Mouse (Mus musculus) ovary, postnatal 36 days (tissue): ENCODE measurements at regions not wholly inside any gene's neighbourhood (a gene's known extent, or its start where the extent isn't known, plus 50 kb on each side); places are given as distances from the start of the nearest gene placed in this dataset.

Source experiments
- DNase-seq: peaks from one replicate; pipeline ENCODE4 v3.0.0; 2022; ENCODE audit warnings: low spot score, mixed read lengths

- DNase-seq = no peak
Observed at GRCm38 (mm10) chr9:63087195-63087594, 61.6 kb downstream of the Skor1 start.

GRCm38 (mm10) chr9:63086671-63087070 is 62.1 kb downstream of the Skor1 start:
- DNase-seq = no peak

- DNase-seq = no peak
Observed at GRCm38 (mm10) chr9:63082830-63083229, 65.9 kb downstream of the Skor1 start.

GRCm38 (mm10) chr9:63082311-63082710 is 66.5 kb downstream of the Skor1 start:
- no peak for DNase-seq

GRCm38 (mm10) chr9:63080406-63080805 is 68.4 kb downstream of the Skor1 start:
- DNase-seq = no peak

GRCm38 (mm10) chr9:63075252-63075651 is 73.5 kb downstream of the Skor1 start:
- no peak for DNase-seq

DNA sequence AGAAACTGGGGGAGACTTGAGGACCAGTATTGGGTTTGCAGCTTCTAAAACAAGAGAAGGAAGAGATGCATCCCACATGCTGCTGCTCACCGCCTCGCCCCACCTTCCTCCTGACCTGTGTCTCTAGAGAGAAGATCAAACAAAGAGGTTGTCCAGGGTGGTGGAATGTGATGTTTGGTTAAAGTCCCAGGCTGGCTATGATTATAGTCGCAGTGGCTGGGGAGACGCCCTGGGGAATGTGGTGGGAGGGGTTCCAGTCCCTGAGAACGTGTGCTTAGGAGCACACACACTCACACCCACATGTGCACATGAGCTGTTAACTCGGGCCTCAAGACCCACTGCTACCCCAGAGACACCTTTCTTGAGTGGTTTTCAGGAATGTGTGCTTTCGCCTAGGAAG is 74.0 kb downstream of the Skor1 start:
- no peak for DNase-seq

GRCm38 (mm10) chr9:63074023-63074750 is 74.6 kb downstream of the Skor1 start:
- DNase-seq = no peak

GRCm38 (mm10) chr9:63071032-63071431 is 77.7 kb downstream of the Skor1 start:
- no peak for DNase-seq

GRCm38 (mm10) chr9:63069919-63070318 is 78.8 kb downstream of the Skor1 start:
- DNase-seq = no peak

DNA sequence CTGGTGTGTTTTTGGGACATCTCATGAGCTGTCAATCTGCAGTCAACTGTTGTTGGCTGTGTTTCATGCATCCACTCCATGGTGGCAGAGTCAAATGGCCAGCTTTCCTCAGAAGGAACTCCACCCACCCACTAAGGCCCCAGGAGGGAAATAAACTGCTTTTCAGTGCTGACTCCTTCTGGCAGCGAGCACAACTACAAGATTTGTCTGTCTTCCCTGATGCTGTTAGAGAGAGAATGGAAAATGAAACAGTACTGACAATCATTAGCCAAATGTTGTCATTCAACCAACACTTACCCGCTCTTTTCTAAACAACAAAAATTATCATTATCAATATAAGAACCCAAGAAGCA is 79.3 kb upstream of the Pias1 start:
- DNase-seq = no peak

GRCm38 (mm10) chr9:63066384-63067053 is 78.8 kb upstream of the Pias1 start:
- no peak for DNase-seq

DNA sequence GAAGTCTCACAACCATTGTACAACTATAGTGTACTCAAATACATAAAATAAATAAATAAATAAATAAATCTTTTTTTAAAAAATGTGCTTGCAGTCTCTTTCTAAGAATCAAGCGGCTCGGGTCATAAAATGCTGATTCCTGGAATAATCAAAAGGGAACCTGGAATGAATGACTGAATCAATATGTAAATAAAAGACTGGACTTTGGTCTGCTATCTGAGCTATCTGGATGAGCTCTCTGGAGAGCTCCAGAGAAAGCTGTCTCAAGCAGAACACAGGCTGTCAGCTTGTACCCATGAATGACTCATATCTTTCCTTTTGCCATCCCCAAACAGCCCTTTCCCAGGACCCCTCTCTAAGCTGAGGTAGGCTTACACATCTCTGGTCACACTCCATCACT is 75.8 kb upstream of the Pias1 start:
- no peak for DNase-seq

GRCm38 (mm10) chr9:63060740-63061139 is 73.0 kb upstream of the Pias1 start:
- DNase-seq = no peak

- peak; percentile 59 for DNase-seq
Observed at GRCm38 (mm10) chr9:63059234-63059842, 71.6 kb upstream of the Pias1 start.

GRCm38 (mm10) chr9:63058506-63059233 is 70.9 kb upstream of the Pias1 start:
- DNase-seq = no peak

GRCm38 (mm10) chr9:63056695-63057349 is 69.1 kb upstream of the Pias1 start:
- DNase-seq = no peak

GRCm38 (mm10) chr9:63052181-63052580 is 64.5 kb upstream of the Pias1 start:
- DNase-seq = no peak

- DNase-seq = no peak
Observed at GRCm38 (mm10) chr9:63051631-63052030, 63.9 kb upstream of the Pias1 start.

DNA sequence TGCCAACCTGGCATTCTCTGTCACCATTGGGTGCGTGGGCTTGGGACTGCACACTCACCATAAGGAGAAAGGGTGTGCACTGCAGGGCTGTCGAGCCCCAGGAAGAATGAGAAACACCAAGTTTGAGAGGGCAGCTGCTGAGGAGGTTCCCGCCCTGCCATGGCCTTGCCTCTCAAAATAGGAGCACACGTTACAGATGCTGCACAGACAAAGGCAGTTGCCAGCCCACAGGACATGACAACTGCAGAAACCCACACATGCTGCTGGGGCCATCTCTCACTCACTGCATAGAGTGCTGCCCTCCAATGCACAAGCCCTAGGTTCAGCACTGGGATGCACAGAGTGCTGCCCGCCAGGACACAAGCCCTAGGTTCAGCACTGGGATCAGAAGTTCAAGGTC is 61.6 kb upstream of the Pias1 start:
- DNase-seq = no peak

GRCm38 (mm10) chr9:63046981-63047380 is 59.3 kb upstream of the Pias1 start:
- DNase-seq = no peak

- no peak for DNase-seq
Observed at GRCm38 (mm10) chr9:63045531-63045930, 57.8 kb upstream of the Pias1 start.
